Mouse (Mus musculus) CH12.LX (cell line): ENCODE results near the gene Btd. TPM values are rescaled to one million over a fixed set of nuclear protein-coding genes. Genes with fewer than 3 reads are reported as not detected.

Experiments
- DNase-seq: peaks from one replicate; pipeline ENCODE4 v3.0.0-alpha.2; 2013; ENCODE audit errors: extremely low read depth
- H3K27ac ChIP-seq: 2 replicates; pipeline ENCODE4 v1.5.1; 2012; ENCODE audit warnings: low read depth, mild to moderate bottlenecking, control low read depth, moderate library complexity; ENCODE audit not compliant: insufficient read depth
- H3K27me3 ChIP-seq: replicated peaks from 2 replicates; pipeline ENCODE3; 2012; ENCODE audit warnings: inconsistent platforms
- H3K36me3 ChIP-seq, 2 experiments: replicated peaks in 1 of 2; 2 replicates each; pipeline versions ENCODE3 to v1.6.1; 2012; ENCODE audit warnings: inconsistent platforms in 1 of 2, low read length in 1 of 2, mild to moderate bottlenecking in 1 of 2, mixed read lengths in 1 of 2, moderate library complexity in 1 of 2; ENCODE audit not compliant: control insufficient read depth in 1 of 2, insufficient read depth in 1 of 2
- H3K4me1 ChIP-seq, 2 experiments: 2 replicates each; pipeline ENCODE4 v1.6.1; 2012; ENCODE audit warnings: inconsistent platforms in 1 of 2, moderate library complexity in 1 of 2; ENCODE audit not compliant: insufficient read depth in 2 of 2, control insufficient read depth in 1 of 2
- H3K4me2 ChIP-seq: 2 replicates; pipeline ENCODE4 v1.6.1; 2012; ENCODE audit warnings: low read depth, mild to moderate bottlenecking, control low read depth; ENCODE audit not compliant: poor library complexity, insufficient read depth, severe bottlenecking
- H3K4me3 ChIP-seq, 3 experiments: fragments of 150-350 bp in 1 of 3; sonication (generic) in 1 of 3; replicated peaks in 1 of 3; 2 replicates each; pipeline versions ENCODE3 to v1.5.1; 2011 to 2012; ENCODE audit warnings: low read depth in 2 of 3, low read length in 2 of 3, mild to moderate bottlenecking in 2 of 3, moderate library complexity in 2 of 3, control low read depth in 1 of 3, improper control_type of control experiment in 1 of 3, inconsistent platforms in 1 of 3, mixed read lengths in 1 of 3; ENCODE audit not compliant: poor library complexity in 1 of 3
- H3K79me2 ChIP-seq: replicated peaks from 2 replicates; pipeline ENCODE4 v1.6.1; 2012; ENCODE audit warnings: mild to moderate bottlenecking, moderate library complexity; ENCODE audit not compliant: control insufficient read depth, poor library complexity, insufficient read depth, severe bottlenecking; ENCODE audit errors: extremely low read depth
- H3K9ac ChIP-seq: 2 replicates; pipeline ENCODE4 v1.6.1; 2012; ENCODE audit warnings: low read depth, mild to moderate bottlenecking, control low read depth, moderate library complexity; ENCODE audit not compliant: insufficient read depth
- H3K9me3 ChIP-seq: replicated peaks from 2 replicates; pipeline ENCODE3; 2012; ENCODE audit warnings: low read length, inconsistent platforms, mixed read lengths
- CHD1 ChIP-seq: IDR thresholded peaks from 2 replicates; pipeline ENCODE4 v1.6.1; 2012; ENCODE audit warnings: low read depth, low read length, improper control_type of control experiment, inconsistent platforms
- CHD2 ChIP-seq: IDR thresholded peaks from 2 replicates; pipeline ENCODE4 v1.6.1; 2011; ENCODE audit warnings: low read length, improper control_type of control experiment
- HCFC1 ChIP-seq: IDR thresholded peaks from 2 replicates; pipeline ENCODE4 v1.6.1; 2012; ENCODE audit warnings: low read depth, mild to moderate bottlenecking, inconsistent platforms, low read length, improper control_type of control experiment
- JUN ChIP-seq: IDR thresholded peaks from 2 replicates; pipeline ENCODE4 v1.6.1; 2011; ENCODE audit warnings: low read depth, mild to moderate bottlenecking, low read length, improper control_type of control experiment, moderate library complexity; ENCODE audit not compliant: insufficient read depth
- JUND ChIP-seq: conservative IDR thresholded peaks from 2 replicates; pipeline ENCODE4 v1.6.1; 2011; ENCODE audit warnings: low read depth, low read length, improper control_type of control experiment
- KAT2A ChIP-seq: IDR thresholded peaks from 2 replicates; pipeline ENCODE4 v1.6.1; 2012; ENCODE audit warnings: low read length, improper control_type of control experiment, inconsistent platforms; ENCODE audit not compliant: insufficient replicate concordance
- MEF2A ChIP-seq: IDR thresholded peaks from 2 replicates; pipeline ENCODE4 v1.6.1; 2014; ENCODE audit warnings: low read depth, mild to moderate bottlenecking, inconsistent platforms, low read length, improper control_type of control experiment, borderline replicate concordance
- MXI1 ChIP-seq: IDR thresholded peaks from 2 replicates; pipeline ENCODE4 v1.6.1; 2011; ENCODE audit warnings: mild to moderate bottlenecking, low read depth, low read length, improper control_type of control experiment
- NELFE ChIP-seq: IDR thresholded peaks from 2 replicates; pipeline ENCODE4 v1.6.1; 2011; ENCODE audit warnings: low read depth, low read length, improper control_type of control experiment
- POLR2AphosphoS2 ChIP-seq: IDR thresholded peaks from 2 replicates; pipeline ENCODE4 v1.6.1; 2011; ENCODE audit warnings: low read depth, low read length, improper control_type of control experiment
- RCOR1 ChIP-seq: conservative IDR thresholded peaks from 2 replicates; pipeline ENCODE4 v1.6.1; 2012; ENCODE audit warnings: low read depth, mild to moderate bottlenecking, inconsistent platforms, low read length, improper control_type of control experiment
- TBP ChIP-seq: conservative IDR thresholded peaks from 2 replicates; pipeline ENCODE4 v1.6.1; 2011; ENCODE audit warnings: low read depth, low read length, improper control_type of control experiment
- UBTF ChIP-seq: IDR thresholded peaks from 2 replicates; pipeline ENCODE4 v1.6.1; 2012; ENCODE audit warnings: low read depth, mild to moderate bottlenecking, inconsistent platforms, low read length, improper control_type of control experiment, moderate library complexity
- ZC3H11A ChIP-seq: IDR thresholded peaks from 2 replicates; pipeline ENCODE4 v1.6.1; 2012; ENCODE audit warnings: low read depth, mild to moderate bottlenecking, inconsistent platforms, low read length, improper control_type of control experiment
- ZNF384 ChIP-seq: IDR thresholded peaks from 2 replicates; pipeline ENCODE4 v1.6.1; 2012; ENCODE audit warnings: low read depth, low read length, improper control_type of control experiment, inconsistent platforms
- dilution Hi-C: fragments of 300-500 bp; cut with MboI; formaldehyde crosslinking; loops from 2 replicates; pipeline ENCODE4 v1.14.3; 2020; ENCODE audit warnings: low sequenced_read_pairs; ENCODE audit not compliant: extremely low pct_unique_long_range_greater_than_20kb, extremely low pct_ligation_motif_present
- in situ Hi-C: fragments of 300-500 bp; cut with MboI; formaldehyde crosslinking; loops from 3 replicates; pipeline ENCODE4 v1.14.3; 2019; ENCODE audit warnings: low sequenced_read_pairs, low pct_ligation_motif_present, low pct_unique_long_range_greater_than_20kb, mixed read lengths
- polyA plus RNA-seq: library from polyadenylated mRNA; unstranded; fragments of >175 nt; gene quantifications from 2 replicates; pipeline ENCODE4 v1.2.1, GENCODE M21; 2012; ENCODE audit warnings: low read depth; ENCODE audit not compliant: insufficient read length
- total RNA-seq, 2 experiments: library from RNA; depleted of rRNA; stranded (reverse); fragments of 300-350 nt in 1 of 2; fragments of >200 nt in 1 of 2; gene quantifications; 2 replicates each; pipeline ENCODE4 v1.2.3; 2012 to 2014

Gene Btd
- total and polyA plus RNA-seq, 3 experiments = 16.2 to 25.4 (median 23.0) TPM

DNA sequence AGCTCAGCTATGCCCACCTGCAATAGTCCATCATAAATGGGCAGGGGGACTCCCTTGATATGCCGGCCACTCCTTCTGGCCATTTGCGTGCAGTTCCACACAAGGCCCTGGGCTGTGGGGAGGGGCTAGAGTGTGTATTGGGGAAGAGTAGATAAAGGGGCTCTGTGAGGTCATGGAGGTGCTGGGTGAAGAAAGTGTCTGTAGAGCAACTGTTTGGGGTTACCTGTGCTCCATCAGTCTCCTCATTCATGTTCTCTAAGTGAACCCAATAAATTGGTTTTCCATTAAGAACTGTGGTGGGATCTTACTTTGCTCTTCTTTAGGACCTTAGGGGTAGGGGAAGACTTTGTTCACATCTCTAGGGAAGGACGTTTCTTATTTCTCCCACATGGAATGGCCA is 49.6 kb upstream of the Btd start, which contains the start of gene Colq:
Gene Colq (minus strand): TSS at position 101 of the 400 bp plus-strand sequence.
- H3K4me2 ChIP-seq = no peak within 1 kb of the TSS
- H3K9ac ChIP-seq = no peak within 1 kb of the TSS
- H3K4me1 ChIP-seq = peaks cover 12 to 25% of the 10 kb centered on the region in 2 experiments
- H3K27me3 ChIP-seq = no peaks in the 10 kb centered on the region
- no peak for TF ChIP-seq KAT2A
- TF ChIP-seq HCFC1 = no peak
- TF ChIP-seq ZNF384 = no peak
- no peak for TF ChIP-seq CHD1
- no peak for DNase-seq
- H3K36me3 ChIP-seq = no peaks in the 10 kb centered on the region
- H3K79me2 ChIP-seq = no peaks in the 10 kb centered on the region
- in situ Hi-C loops (no loop called here), dilution Hi-C loops (no loop called here)
- peaks cover 4% of the 10 kb centered on the region for H3K9me3 ChIP-seq
- H3K4me3 ChIP-seq = no peak within 1 kb of the TSS
- no peak within 1 kb of the TSS for H3K27ac ChIP-seq

DNA sequence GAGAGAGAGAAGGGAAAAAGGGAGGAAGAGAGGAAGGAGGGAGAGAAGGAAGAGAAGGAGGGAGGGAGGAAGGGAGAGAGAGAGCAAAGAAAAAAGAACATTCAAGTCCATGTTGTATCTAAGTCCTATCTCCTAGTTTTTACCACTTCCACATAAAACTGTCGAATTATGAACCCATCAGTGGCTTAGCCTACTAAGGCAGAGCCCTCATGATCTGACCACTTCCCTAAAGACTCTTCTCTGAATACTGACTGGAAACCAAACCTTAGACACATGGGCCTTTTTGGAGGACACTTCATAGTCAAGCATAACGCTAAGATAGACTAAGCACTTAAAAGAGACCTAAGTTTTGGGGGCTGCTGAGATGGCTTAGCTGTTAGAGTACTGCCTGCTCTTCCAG is 47.8 kb upstream of the Btd start:
- Histone ChIP-seq H3K27ac (no peak overlapping the region), H3K36me3 (no peaks in the 10 kb centered on the region), H3K4me3 (no peak overlapping the region), H3K4me2 (no peak overlapping the region), H3K79me2 (no peaks in the 10 kb centered on the region), H3K4me1 (peaks cover 22 to 42% of the 10 kb centered on the region in 2 experiments), H3K9me3 (peaks cover 4% of the 10 kb centered on the region), H3K27me3 (no peaks in the 10 kb centered on the region), H3K9ac (no peak overlapping the region)
- TF ChIP-seq CHD1 = no peak
- no peak for TF ChIP-seq NELFE
- TF ChIP-seq JUN = no peak
- no peak for TF ChIP-seq POLR2AphosphoS2
- no peak for TF ChIP-seq MXI1
- TF ChIP-seq TBP = no peak
- TF ChIP-seq MEF2A = no peak
- in situ Hi-C loops = no loop called here
- dilution Hi-C loops = no loop called here
- DNase-seq = no peak

DNA sequence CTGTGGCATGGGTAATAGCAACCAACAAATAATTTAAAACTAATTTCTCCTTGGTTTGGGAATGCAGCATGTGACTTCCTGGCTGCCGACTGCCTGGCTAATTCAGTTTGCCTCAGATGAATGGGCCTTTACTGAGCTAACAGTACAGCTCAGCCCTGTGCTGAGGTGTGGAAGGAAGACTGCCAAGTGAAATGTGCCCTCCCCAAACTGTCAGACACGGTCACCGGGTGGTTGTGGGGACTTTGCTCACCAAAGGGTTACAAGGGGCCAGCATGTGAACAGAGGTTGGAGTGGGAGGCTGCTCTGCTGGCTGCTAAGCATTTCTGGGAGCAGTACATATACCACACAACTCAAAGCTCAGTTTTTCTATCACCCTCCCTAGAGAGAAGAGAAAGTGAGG is 46.1 kb upstream of the Btd start:
- Histone ChIP-seq H3K27me3 (no peaks in the 10 kb centered on the region), H3K36me3 (no peaks in the 10 kb centered on the region), H3K4me3 (no peak overlapping the region), H3K9ac (no peak overlapping the region), H3K27ac (no peak overlapping the region), H3K4me2 (no peak overlapping the region), H3K4me1 (peaks cover 22 to 50% of the 10 kb centered on the region in 2 experiments), H3K9me3 (peaks cover 4% of the 10 kb centered on the region), H3K79me2 (no peaks in the 10 kb centered on the region)
- dilution Hi-C loops = no loop called here
- no peak for TF ChIP-seq JUND
- TF ChIP-seq NELFE = no peak
- no peak for TF ChIP-seq UBTF
- no peak for TF ChIP-seq CHD2
- no peak for TF ChIP-seq ZC3H11A
- no peak for TF ChIP-seq CHD1
- no peak for TF ChIP-seq RCOR1
- in situ Hi-C loops = loop anchor here (5.0 kb wide), 1 partner anchor 67 kb away; no protein-coding TSS in a partner anchor
- DNase-seq = no peak
